Mouse (Mus musculus) CH12.LX (cell line): ENCODE measurements at regions not wholly inside any gene's neighbourhood (a gene's known extent, or its start where the extent isn't known, plus 50 kb on each side); places are given as distances from the start of the nearest gene placed in this dataset.

Experiments
- DNase-seq: peaks from one replicate; pipeline ENCODE4 v3.0.0-alpha.2; 2013; ENCODE audit errors: extremely low read depth
- H3K27ac ChIP-seq: 2 replicates; pipeline ENCODE4 v1.5.1; 2012; ENCODE audit warnings: low read depth, mild to moderate bottlenecking, control low read depth, moderate library complexity; ENCODE audit not compliant: insufficient read depth
- H3K27me3 ChIP-seq: replicated peaks from 2 replicates; pipeline ENCODE3; 2012; ENCODE audit warnings: inconsistent platforms
- H3K36me3 ChIP-seq, 2 experiments: replicated peaks in 1 of 2; 2 replicates each; pipeline versions ENCODE3 to v1.6.1; 2012; ENCODE audit warnings: inconsistent platforms in 1 of 2, low read length in 1 of 2, mild to moderate bottlenecking in 1 of 2, mixed read lengths in 1 of 2, moderate library complexity in 1 of 2; ENCODE audit not compliant: control insufficient read depth in 1 of 2, insufficient read depth in 1 of 2
- H3K4me1 ChIP-seq, 2 experiments: 2 replicates each; pipeline ENCODE4 v1.6.1; 2012; ENCODE audit warnings: inconsistent platforms in 1 of 2, moderate library complexity in 1 of 2; ENCODE audit not compliant: insufficient read depth in 2 of 2, control insufficient read depth in 1 of 2
- H3K4me2 ChIP-seq: 2 replicates; pipeline ENCODE4 v1.6.1; 2012; ENCODE audit warnings: low read depth, mild to moderate bottlenecking, control low read depth; ENCODE audit not compliant: poor library complexity, insufficient read depth, severe bottlenecking
- H3K4me3 ChIP-seq, 3 experiments: fragments of 150-350 bp in 1 of 3; sonication (generic) in 1 of 3; replicated peaks in 1 of 3; 2 replicates each; pipeline versions ENCODE3 to v1.5.1; 2011 to 2012; ENCODE audit warnings: low read depth in 2 of 3, low read length in 2 of 3, mild to moderate bottlenecking in 2 of 3, moderate library complexity in 2 of 3, control low read depth in 1 of 3, improper control_type of control experiment in 1 of 3, inconsistent platforms in 1 of 3, mixed read lengths in 1 of 3; ENCODE audit not compliant: poor library complexity in 1 of 3
- H3K79me2 ChIP-seq: replicated peaks from 2 replicates; pipeline ENCODE4 v1.6.1; 2012; ENCODE audit warnings: mild to moderate bottlenecking, moderate library complexity; ENCODE audit not compliant: control insufficient read depth, poor library complexity, insufficient read depth, severe bottlenecking; ENCODE audit errors: extremely low read depth
- H3K9ac ChIP-seq: 2 replicates; pipeline ENCODE4 v1.6.1; 2012; ENCODE audit warnings: low read depth, mild to moderate bottlenecking, control low read depth, moderate library complexity; ENCODE audit not compliant: insufficient read depth
- H3K9me3 ChIP-seq: replicated peaks from 2 replicates; pipeline ENCODE3; 2012; ENCODE audit warnings: low read length, inconsistent platforms, mixed read lengths
- BHLHE40 ChIP-seq: IDR thresholded peaks from 2 replicates; pipeline ENCODE4 v1.6.1; 2011; ENCODE audit warnings: mild to moderate bottlenecking, low read depth, low read length, improper control_type of control experiment
- CHD1 ChIP-seq: IDR thresholded peaks from 2 replicates; pipeline ENCODE4 v1.6.1; 2012; ENCODE audit warnings: low read depth, low read length, improper control_type of control experiment, inconsistent platforms
- CHD2 ChIP-seq: IDR thresholded peaks from 2 replicates; pipeline ENCODE4 v1.6.1; 2011; ENCODE audit warnings: low read length, improper control_type of control experiment
- CTCF ChIP-seq, 2 experiments: IDR thresholded peaks in 1 of 2; conservative IDR thresholded peaks in 1 of 2; 2 replicates each; pipeline ENCODE4 v1.5.1; 2011 to 2012; ENCODE audit warnings: low read depth in 2 of 2, low read length in 2 of 2, improper control_type of control experiment in 1 of 2, inconsistent platforms in 1 of 2, mild to moderate bottlenecking in 1 of 2, moderate library complexity in 1 of 2
- E2F4 ChIP-seq: IDR thresholded peaks from 2 replicates; pipeline ENCODE4 v1.6.1; 2011; ENCODE audit warnings: low read depth, low read length, improper control_type of control experiment; ENCODE audit not compliant: insufficient replicate concordance
- ETS1 ChIP-seq: conservative IDR thresholded peaks from 2 replicates; pipeline ENCODE4 v1.6.1; 2012; ENCODE audit warnings: low read depth, mild to moderate bottlenecking, inconsistent platforms, low read length, improper control_type of control experiment, moderate library complexity
- HCFC1 ChIP-seq: IDR thresholded peaks from 2 replicates; pipeline ENCODE4 v1.6.1; 2012; ENCODE audit warnings: low read depth, mild to moderate bottlenecking, inconsistent platforms, low read length, improper control_type of control experiment
- IRF4 ChIP-seq: IDR thresholded peaks from 2 replicates; pipeline ENCODE4 v1.6.1; 2014; ENCODE audit warnings: low read depth, mild to moderate bottlenecking, inconsistent platforms, low read length, improper control_type of control experiment
- JUN ChIP-seq: IDR thresholded peaks from 2 replicates; pipeline ENCODE4 v1.6.1; 2011; ENCODE audit warnings: low read depth, mild to moderate bottlenecking, low read length, improper control_type of control experiment, moderate library complexity; ENCODE audit not compliant: insufficient read depth
- KAT2A ChIP-seq: IDR thresholded peaks from 2 replicates; pipeline ENCODE4 v1.6.1; 2012; ENCODE audit warnings: low read length, improper control_type of control experiment, inconsistent platforms; ENCODE audit not compliant: insufficient replicate concordance
- MAFK ChIP-seq: IDR thresholded peaks from 2 replicates; pipeline ENCODE4 v1.6.1; 2011; ENCODE audit warnings: low read length, improper control_type of control experiment; ENCODE audit not compliant: insufficient replicate concordance
- MAX ChIP-seq: IDR thresholded peaks from 2 replicates; pipeline ENCODE4 v1.6.1; 2011; ENCODE audit warnings: low read length, improper control_type of control experiment
- MAZ ChIP-seq: IDR thresholded peaks from 2 replicates; pipeline ENCODE4 v1.6.1; 2012; ENCODE audit warnings: low read depth, mild to moderate bottlenecking, inconsistent platforms, low read length, improper control_type of control experiment, moderate library complexity
- MEF2A ChIP-seq: IDR thresholded peaks from 2 replicates; pipeline ENCODE4 v1.6.1; 2014; ENCODE audit warnings: low read depth, mild to moderate bottlenecking, inconsistent platforms, low read length, improper control_type of control experiment, borderline replicate concordance
- MXI1 ChIP-seq: IDR thresholded peaks from 2 replicates; pipeline ENCODE4 v1.6.1; 2011; ENCODE audit warnings: mild to moderate bottlenecking, low read depth, low read length, improper control_type of control experiment
- PAX5 ChIP-seq: IDR thresholded peaks from 2 replicates; pipeline ENCODE4 v1.6.1; 2012; ENCODE audit warnings: low read length, inconsistent platforms, mixed read lengths
- POLR2A ChIP-seq: IDR thresholded peaks from 2 replicates; pipeline ENCODE4 v1.6.1; 2011; ENCODE audit warnings: low read depth, mild to moderate bottlenecking, improper control_type of control experiment, low read length
- POLR2AphosphoS2 ChIP-seq: IDR thresholded peaks from 2 replicates; pipeline ENCODE4 v1.6.1; 2011; ENCODE audit warnings: low read depth, low read length, improper control_type of control experiment
- RAD21 ChIP-seq: IDR thresholded peaks from 2 replicates; pipeline ENCODE4 v1.6.1; 2011; ENCODE audit warnings: low read depth, mild to moderate bottlenecking, low read length, improper control_type of control experiment, moderate library complexity
- SIN3A ChIP-seq: IDR thresholded peaks from 2 replicates; pipeline ENCODE4 v1.6.1; 2012; ENCODE audit warnings: low read length, improper control_type of control experiment, inconsistent platforms
- TBP ChIP-seq: conservative IDR thresholded peaks from 2 replicates; pipeline ENCODE4 v1.6.1; 2011; ENCODE audit warnings: low read depth, low read length, improper control_type of control experiment
- TCF12 ChIP-seq: IDR thresholded peaks from 2 replicates; pipeline ENCODE4 v1.6.1; 2014; ENCODE audit warnings: low read depth, mild to moderate bottlenecking, inconsistent platforms, low read length, improper control_type of control experiment
- UBTF ChIP-seq: IDR thresholded peaks from 2 replicates; pipeline ENCODE4 v1.6.1; 2012; ENCODE audit warnings: low read depth, mild to moderate bottlenecking, inconsistent platforms, low read length, improper control_type of control experiment, moderate library complexity
- USF1 ChIP-seq: IDR thresholded peaks from 2 replicates; pipeline ENCODE4 v1.6.1; 2014; ENCODE audit warnings: low read depth, mild to moderate bottlenecking, inconsistent platforms, low read length, improper control_type of control experiment
- ZKSCAN1 ChIP-seq: IDR thresholded peaks from 2 replicates; pipeline ENCODE4 v1.6.1; 2012; ENCODE audit warnings: low read depth, inconsistent platforms, low read length, improper control_type of control experiment, borderline replicate concordance
- dilution Hi-C: fragments of 300-500 bp; cut with MboI; formaldehyde crosslinking; loops from 2 replicates; pipeline ENCODE4 v1.14.3; 2020; ENCODE audit warnings: low sequenced_read_pairs; ENCODE audit not compliant: extremely low pct_unique_long_range_greater_than_20kb, extremely low pct_ligation_motif_present
- in situ Hi-C: fragments of 300-500 bp; cut with MboI; formaldehyde crosslinking; loops from 3 replicates; pipeline ENCODE4 v1.14.3; 2019; ENCODE audit warnings: low sequenced_read_pairs, low pct_ligation_motif_present, low pct_unique_long_range_greater_than_20kb, mixed read lengths

GRCm38 (mm10) chr3:147571850-147572249, 719.7 kb downstream of the Ttll7 start:
- H3K27me3 ChIP-seq = no peaks in the 10 kb centered on the region
- no peaks in the 10 kb centered on the region for H3K9me3 ChIP-seq
- no peak overlapping the region for H3K9ac ChIP-seq
- H3K27ac ChIP-seq = no peak overlapping the region
- H3K36me3 ChIP-seq = no peaks in the 10 kb centered on the region
- no peak overlapping the region for H3K4me2 ChIP-seq
- H3K4me3 ChIP-seq = no peak overlapping the region
- no peaks in the 10 kb centered on the region for H3K79me2 ChIP-seq
- in situ Hi-C loops = no loop called here
- H3K4me1 ChIP-seq = no peaks in the 10 kb centered on the region
- dilution Hi-C loops = no loop called here
- no peak for TF ChIP-seq MAZ
- no peak for TF ChIP-seq USF1
- TF ChIP-seq IRF4 = no peak
- TF ChIP-seq MXI1 = no peak
- no peak for TF ChIP-seq BHLHE40
- no peak for TF ChIP-seq CTCF (conservative IDR thresholded peaks at IDR 0.05 in 1 of 2, IDR thresholded peaks at IDR 0.05 in 1 of 2; ENCODE audit: low read depth in 2 of 2, low read length in 2 of 2)
- TF ChIP-seq KAT2A = no peak
- TF ChIP-seq E2F4 = no peak
- TF ChIP-seq HCFC1 = no peak
- no peak for TF ChIP-seq CHD1
- TF ChIP-seq TBP = no peak
- no peak for TF ChIP-seq RAD21
- no peak for TF ChIP-seq MEF2A
- TF ChIP-seq CHD2 = no peak
- DNase-seq = no peak

- no peak overlapping the region for H3K9ac ChIP-seq
- H3K36me3 ChIP-seq = no peaks in the 10 kb centered on the region
- TF ChIP-seq PAX5 (no peak), MAX (no peak), IRF4 (no peak), BHLHE40 (no peak), ZKSCAN1 (no peak), TCF12 (no peak), POLR2AphosphoS2 (no peak), SIN3A (no peak), MAFK (no peak), ETS1 (no peak), POLR2A (no peak), USF1 (no peak), JUN (no peak), UBTF (no peak), MAZ (no peak)
- no peaks in the 10 kb centered on the region for H3K79me2 ChIP-seq
- no peak overlapping the region for H3K4me3 ChIP-seq
- DNase-seq = no peak
- H3K27me3 ChIP-seq = no peaks in the 10 kb centered on the region
- no peaks in the 10 kb centered on the region for H3K9me3 ChIP-seq
- H3K4me1 ChIP-seq = no peaks in the 10 kb centered on the region
- H3K27ac ChIP-seq = no peak overlapping the region
- peak overlapping the region; percentile 55; the same call in 1 of the 2 replicates for H3K4me2 ChIP-seq
- in situ Hi-C loops (no loop called here), dilution Hi-C loops (no loop called here)
These were observed 693.3 kb downstream of the Ttll7 start for GRCm38 (mm10) chr3:147545329-147546006.
